Mouse (Mus musculus) MEL (cell line): ENCODE measurements around the gene Abcc9. TPM values are rescaled to one million over a fixed set of nuclear protein-coding genes. Genes with fewer than 3 reads are reported as not detected.

Source experiments
- DNase-seq: peaks from one replicate; pipeline ENCODE4 v3.0.0; 2011; ENCODE audit warnings: low read depth, low spot score
- H3K27ac ChIP-seq: 2 replicates; pipeline ENCODE4 v1.5.1; 2012; ENCODE audit warnings: low read depth, mild to moderate bottlenecking, control low read depth, low read length, moderate library complexity; ENCODE audit not compliant: control insufficient read depth
- H3K27me3 ChIP-seq, 2 experiments: fragments of 150-350 bp in 1 of 2; sonication (generic) in 1 of 2; 2 replicates each; pipeline ENCODE4 v1.6.1; 2012; ENCODE audit warnings: low read length in 2 of 2, mild to moderate bottlenecking in 2 of 2, improper control_type of control experiment in 1 of 2, moderate library complexity in 1 of 2; ENCODE audit not compliant: insufficient read depth in 2 of 2, control insufficient read depth in 1 of 2
- H3K36me3 ChIP-seq, 2 experiments: 2 replicates each; pipeline ENCODE4 v1.6.1; 2012 to 2014; ENCODE audit warnings: low read length in 2 of 2, improper control_type of control experiment in 1 of 2, inconsistent platforms in 1 of 2, mild to moderate bottlenecking in 1 of 2; ENCODE audit not compliant: insufficient read depth in 2 of 2, control insufficient read depth in 1 of 2
- H3K4me1 ChIP-seq, 2 experiments: fragments of 150-350 bp in 1 of 2; sonication (generic) in 1 of 2; 2 replicates each; pipeline ENCODE4 v1.6.1; 2012; ENCODE audit warnings: low read length in 2 of 2, improper control_type of control experiment in 1 of 2, mild to moderate bottlenecking in 1 of 2; ENCODE audit not compliant: insufficient read depth in 2 of 2, control insufficient read depth in 1 of 2
- H3K4me3 ChIP-seq, 2 experiments: fragments of 150-350 bp in 1 of 2; sonication (generic) in 1 of 2; 2 replicates each; pipeline ENCODE4 v1.5.1; 2012; ENCODE audit warnings: low read depth in 2 of 2, low read length in 2 of 2, mild to moderate bottlenecking in 2 of 2, moderate library complexity in 2 of 2, control low read depth in 1 of 2, improper control_type of control experiment in 1 of 2; ENCODE audit not compliant: control insufficient read depth in 1 of 2, insufficient read depth in 1 of 2
- H3K79me2 ChIP-seq: 2 replicates; pipeline ENCODE4 v1.6.1; 2012; ENCODE audit warnings: mild to moderate bottlenecking, low read length, moderate library complexity; ENCODE audit not compliant: control insufficient read depth, poor library complexity, insufficient read depth
- H3K9ac ChIP-seq: 2 replicates; pipeline ENCODE4 v1.6.1; 2012; ENCODE audit warnings: low read depth, mild to moderate bottlenecking, control low read depth, low read length, moderate library complexity; ENCODE audit not compliant: control insufficient read depth, poor library complexity, severe bottlenecking
- H3K9me3 ChIP-seq: fragments of 150-350 bp; sonication (generic); replicated peaks from 2 replicates; pipeline ENCODE4 v1.6.1; 2012; ENCODE audit warnings: mild to moderate bottlenecking, low read length, improper control_type of control experiment, moderate library complexity; ENCODE audit not compliant: insufficient read depth
- BHLHE40 ChIP-seq: IDR thresholded peaks from 2 replicates; pipeline ENCODE4 v1.6.1; 2012; ENCODE audit warnings: low read depth, mild to moderate bottlenecking, inconsistent platforms, low read length, improper control_type of control experiment, borderline replicate concordance
- CHD2 ChIP-seq: IDR thresholded peaks from 2 replicates; pipeline ENCODE4 v1.6.1; 2011; ENCODE audit warnings: low read length, improper control_type of control experiment
- ELF1 ChIP-seq: IDR thresholded peaks from 2 replicates; pipeline ENCODE4 v1.6.1; 2014; ENCODE audit warnings: low read depth, mild to moderate bottlenecking, inconsistent platforms, low read length, improper control_type of control experiment, moderate library complexity
- EP300 ChIP-seq, 2 experiments: IDR thresholded peaks; 2 replicates each; pipeline ENCODE4 v1.6.1; 2011; ENCODE audit warnings: improper control_type of control experiment in 2 of 2, low read length in 2 of 2, low read depth in 1 of 2, mild to moderate bottlenecking in 1 of 2
- ETS1 ChIP-seq: IDR thresholded peaks from 2 replicates; pipeline ENCODE4 v1.6.1; 2012; ENCODE audit warnings: low read depth, mild to moderate bottlenecking, inconsistent platforms, low read length, improper control_type of control experiment, moderate library complexity
- GATA1 ChIP-seq: IDR thresholded peaks from 2 replicates; pipeline ENCODE4 v1.6.1; 2011; ENCODE audit warnings: low read depth, low read length, improper control_type of control experiment
- JUND ChIP-seq: IDR thresholded peaks from 2 replicates; pipeline ENCODE4 v1.6.1; 2011; ENCODE audit warnings: low read depth, mild to moderate bottlenecking, improper control_type of control experiment, low read length
- KAT2A ChIP-seq: conservative IDR thresholded peaks from 2 replicates; pipeline ENCODE4 v1.6.1; 2012; ENCODE audit warnings: low read depth, low read length, improper control_type of control experiment, inconsistent platforms
- MAFK ChIP-seq: IDR thresholded peaks from 2 replicates; pipeline ENCODE4 v1.6.1; 2011; ENCODE audit warnings: low read depth, mild to moderate bottlenecking, low read length, improper control_type of control experiment, borderline replicate concordance
- MAZ ChIP-seq: IDR thresholded peaks from 2 replicates; pipeline ENCODE4 v1.6.1; 2012; ENCODE audit warnings: low read depth, mild to moderate bottlenecking, inconsistent platforms, low read length, improper control_type of control experiment
- MEF2A ChIP-seq: IDR thresholded peaks from 2 replicates; pipeline ENCODE4 v1.6.1; 2014; ENCODE audit warnings: low read depth, mild to moderate bottlenecking, inconsistent platforms, low read length, improper control_type of control experiment; ENCODE audit not compliant: poor library complexity, insufficient replicate concordance, severe bottlenecking; ENCODE audit errors: extremely low read depth
- MXI1 ChIP-seq: IDR thresholded peaks from 2 replicates; pipeline ENCODE4 v1.6.1; 2011; ENCODE audit warnings: mild to moderate bottlenecking, low read depth, low read length, improper control_type of control experiment
- MYB ChIP-seq: IDR thresholded peaks from 2 replicates; pipeline ENCODE4 v1.6.1; 2011; ENCODE audit warnings: mild to moderate bottlenecking, low read depth, low read length, improper control_type of control experiment
- MYC ChIP-seq: IDR thresholded peaks from 2 replicates; pipeline ENCODE4 v1.6.1; 2011; ENCODE audit warnings: low read depth, mild to moderate bottlenecking, low read length, improper control_type of control experiment, moderate library complexity
- NELFE ChIP-seq: IDR thresholded peaks from 2 replicates; pipeline ENCODE4 v1.6.1; 2011; ENCODE audit warnings: low read depth, low read length, improper control_type of control experiment
- POLR2A ChIP-seq, 2 experiments: IDR thresholded peaks; 2 replicates each; pipeline ENCODE4 v1.6.1; 2011 to 2012; ENCODE audit warnings: low read length in 2 of 2, mild to moderate bottlenecking in 2 of 2, control low read depth in 1 of 2, improper control_type of control experiment in 1 of 2, low read depth in 1 of 2, moderate library complexity in 1 of 2; ENCODE audit not compliant: control insufficient read depth in 1 of 2, insufficient read depth in 1 of 2, poor library complexity in 1 of 2
- RAD21 ChIP-seq: IDR thresholded peaks from 2 replicates; pipeline ENCODE4 v1.6.1; 2011; ENCODE audit warnings: mild to moderate bottlenecking, low read depth, low read length, improper control_type of control experiment
- RCOR1 ChIP-seq: IDR thresholded peaks from 2 replicates; pipeline ENCODE4 v1.6.1; 2012; ENCODE audit warnings: low read depth, mild to moderate bottlenecking, inconsistent platforms, low read length, improper control_type of control experiment
- SMC3 ChIP-seq: IDR thresholded peaks from 2 replicates; pipeline ENCODE4 v1.6.1; 2011; ENCODE audit warnings: low read depth, low read length, improper control_type of control experiment
- TAL1 ChIP-seq: IDR thresholded peaks from 2 replicates; pipeline ENCODE4 v1.6.1; 2012; ENCODE audit warnings: mild to moderate bottlenecking, inconsistent platforms, low read length, moderate library complexity, mixed read lengths
- TBP ChIP-seq: IDR thresholded peaks from 2 replicates; pipeline ENCODE4 v1.8.0; 2011; ENCODE audit warnings: low read depth, low read length, improper control_type of control experiment
- UBTF ChIP-seq: IDR thresholded peaks from 2 replicates; pipeline ENCODE4 v1.6.1; 2012; ENCODE audit warnings: low read depth, mild to moderate bottlenecking, inconsistent platforms, low read length, improper control_type of control experiment, moderate library complexity, borderline replicate concordance; ENCODE audit not compliant: insufficient read depth
- ZKSCAN1 ChIP-seq: IDR thresholded peaks from 2 replicates; pipeline ENCODE4 v1.6.1; 2012; ENCODE audit warnings: low read depth, mild to moderate bottlenecking, inconsistent platforms, low read length, improper control_type of control experiment, moderate library complexity
- ZMIZ1 ChIP-seq: IDR thresholded peaks from 2 replicates; pipeline ENCODE4 v1.6.1; 2012; ENCODE audit warnings: low read depth, mild to moderate bottlenecking, inconsistent platforms, low read length, improper control_type of control experiment, moderate library complexity
- ZNF384 ChIP-seq: IDR thresholded peaks from 2 replicates; pipeline ENCODE4 v1.6.1; 2012; ENCODE audit warnings: low read depth, mild to moderate bottlenecking, inconsistent platforms, low read length, improper control_type of control experiment
- polyA plus RNA-seq, 2 experiments: library from polyadenylated mRNA; stranded (reverse) in 1 of 2; unstranded in 1 of 2; fragments of >175 nt in 1 of 2; fragments of >200 nt in 1 of 2; gene quantifications; 2 replicates each; pipeline versions ENCODE4 v1.2.1 to v1.2.4; 2012; ENCODE audit warnings: low replicate concordance in 2 of 2, low read depth in 1 of 2; ENCODE audit not compliant: insufficient read length in 2 of 2, insufficient read depth in 1 of 2, missing spikeins in 1 of 2
- total RNA-seq: library from RNA; depleted of rRNA; stranded (reverse); fragments of 300-350 nt; gene quantifications from 2 replicates; pipeline ENCODE4 v1.2.3, GENCODE M21; 2012; rRNA removed

Abcc9 gene
- not detected in 2 replicates for total RNA-seq
- polyA plus RNA-seq, result not detected

DNA sequence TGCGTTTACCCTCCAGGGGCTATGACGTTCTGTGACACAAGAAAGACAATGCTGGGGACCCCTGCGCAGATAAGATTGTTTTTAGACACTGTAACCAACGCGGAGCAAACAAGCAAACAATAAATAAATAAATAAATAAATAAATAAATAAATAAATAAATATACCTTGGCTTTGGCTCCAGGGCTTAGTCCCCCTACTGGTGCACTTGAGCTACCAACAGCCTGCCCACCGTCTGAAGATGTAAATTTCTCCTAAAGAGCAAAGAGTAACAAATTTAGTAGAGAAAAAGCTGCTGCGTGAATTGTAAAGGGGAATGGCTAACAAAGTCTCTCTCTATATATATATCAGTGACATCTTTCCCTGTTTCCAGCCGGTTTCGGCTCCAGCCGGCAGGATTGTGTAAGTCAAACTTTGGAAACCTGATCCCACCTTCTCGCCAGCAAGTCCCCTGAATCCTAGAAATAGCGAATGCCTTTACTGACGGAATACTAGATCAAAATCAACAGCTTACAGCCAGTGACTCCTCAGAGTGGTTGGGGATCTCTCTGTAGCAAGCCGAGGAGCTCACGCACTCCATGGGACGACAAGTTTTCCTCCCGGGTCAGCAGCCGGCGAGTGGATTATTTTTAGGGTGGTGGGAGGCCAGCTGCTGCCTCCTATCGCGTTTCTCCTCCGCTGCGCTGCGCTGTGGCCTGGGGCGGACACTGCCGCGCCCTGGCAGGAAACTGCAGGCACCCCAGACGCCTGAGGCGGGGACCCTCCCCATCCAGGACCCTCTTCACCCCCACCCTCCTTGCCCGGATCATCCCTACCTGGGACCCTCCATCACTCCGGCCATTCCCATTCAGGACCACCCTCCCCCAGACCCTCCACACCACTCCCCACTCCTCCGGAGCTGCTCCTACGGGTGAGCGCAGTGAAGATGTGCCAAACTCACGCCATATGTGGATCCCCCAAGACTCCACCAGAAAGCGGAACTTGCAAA, at the start of gene Abcc9:
Gene Abcc9 (minus strand): TSS at position 664 of the 986 bp plus-strand sequence.
- no peak for TF ChIP-seq EP300 (IDR thresholded peaks at IDR 0.05; ENCODE audit: low read depth in 1 of 2, low read length in 2 of 2)
- no peak for TF ChIP-seq POLR2A (IDR thresholded peaks at IDR 0.05; ENCODE audit: control insufficient read depth in 1 of 2, insufficient read depth in 1 of 2, low read depth in 1 of 2, low read length in 2 of 2, poor library complexity in 1 of 2)
- no peak for TF ChIP-seq ZKSCAN1
- no peak for TF ChIP-seq MYB
- no peak for TF ChIP-seq ZNF384
- TF ChIP-seq MAFK, result no peak
- TF ChIP-seq RAD21, result no peak
- TF ChIP-seq SMC3, result no peak
- no peak for TF ChIP-seq TAL1
- TF ChIP-seq ELF1, result no peak
- TF ChIP-seq ZMIZ1, result no peak
- TF ChIP-seq MAZ, result no peak
- no peak for TF ChIP-seq KAT2A
- no peak for TF ChIP-seq TBP
- no peak for TF ChIP-seq GATA1
- TF ChIP-seq BHLHE40, result no peak
- TF ChIP-seq UBTF, result no peak
- TF ChIP-seq CHD2, result no peak
- no peak for TF ChIP-seq NELFE
- no peak for TF ChIP-seq MXI1
- TF ChIP-seq, all 39 proteins: peak for 0

DNA sequence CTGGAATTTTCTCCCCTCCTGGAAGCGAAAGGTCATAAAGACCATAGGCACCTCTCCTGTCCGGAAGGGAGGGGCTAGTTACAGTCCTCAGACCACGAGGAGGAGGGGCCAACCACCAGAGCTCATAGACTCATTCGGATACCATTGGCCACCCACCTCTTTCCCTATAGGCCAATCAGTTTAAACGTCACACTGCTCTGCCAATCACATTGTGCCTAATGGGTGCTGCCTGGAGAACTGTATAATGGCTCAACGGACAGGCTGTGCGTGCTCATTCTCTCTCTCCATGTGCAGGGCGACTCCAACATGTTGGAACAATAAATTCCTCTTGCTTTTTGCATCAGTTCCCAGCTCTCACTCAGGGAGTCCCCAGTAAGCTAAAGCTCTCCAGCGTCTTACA, 49.2 kb upstream of the Abcc9 start:
- Histone ChIP-seq H3K4me1 (peaks cover 19 to 33% of the 10 kb centered on the region in 2 experiments), H3K27ac (no peak overlapping the region), H3K27me3 (no peaks in the 10 kb centered on the region), H3K9me3 (no peaks in the 10 kb centered on the region), H3K4me3 (no peak overlapping the region), H3K79me2 (no peaks in the 10 kb centered on the region), H3K36me3 (peaks cover 0 to 29% of the 10 kb centered on the region in 2 experiments; a peak in 2 of 4 replicates), H3K9ac (no peak overlapping the region)
- DNase-seq, result peak; percentile 17
- no peak for TF ChIP-seq ELF1
- no peak for TF ChIP-seq ETS1
- no peak for TF ChIP-seq RCOR1
- TF ChIP-seq MYB, result no peak
- no peak for TF ChIP-seq TBP
- TF ChIP-seq RAD21, result no peak
- TF ChIP-seq KAT2A, result no peak
- no peak for TF ChIP-seq NELFE
- TF ChIP-seq MYC, result no peak
- TF ChIP-seq MEF2A, result no peak
- TF ChIP-seq JUND, result no peak

More for the DNA sequence above, at the start of gene Abcc9:
- H3K9me3 ChIP-seq, result no peaks in the 10 kb centered on the region
- no peaks in the 10 kb centered on the region for H3K79me2 ChIP-seq
- no peak within 1 kb of the TSS for H3K27ac ChIP-seq
- no peak within 1 kb of the TSS for H3K9ac ChIP-seq
- H3K27me3 ChIP-seq, result no peaks in the 10 kb centered on the region; a peak in 1 of 4 replicates
- no peak within 1 kb of the TSS for H3K4me3 ChIP-seq
- no peaks in the 10 kb centered on the region for H3K36me3 ChIP-seq
- DNase-seq, result no peak
- H3K4me1 ChIP-seq, result no peaks in the 10 kb centered on the region
